Mouse (Mus musculus) mouse trophoblast stem cell (cell line): ENCODE data around the gene Fam131a.
"Not testable (repeated sequence)": the region's sequence is repeated elsewhere in the genome, so short reads cannot be mapped to it uniquely, and the experiment has no call there.

Source experiments
- in situ Hi-C, 2 experiments: fragments of 300-500 bp; cut with MseI, MboI; formaldehyde crosslinking; loops; 2 replicates in 1 of 2; 3 replicates in 1 of 2; pipeline ENCODE4 v1.15.1; 2025

Fam131a gene

GRCm38 (mm10) chr16:20693111-20693701 is at the start of gene Fam131a:
Fam131a (plus strand) TSS chr16:20693241.
- in situ Hi-C loops, result no loop called here

DNA sequence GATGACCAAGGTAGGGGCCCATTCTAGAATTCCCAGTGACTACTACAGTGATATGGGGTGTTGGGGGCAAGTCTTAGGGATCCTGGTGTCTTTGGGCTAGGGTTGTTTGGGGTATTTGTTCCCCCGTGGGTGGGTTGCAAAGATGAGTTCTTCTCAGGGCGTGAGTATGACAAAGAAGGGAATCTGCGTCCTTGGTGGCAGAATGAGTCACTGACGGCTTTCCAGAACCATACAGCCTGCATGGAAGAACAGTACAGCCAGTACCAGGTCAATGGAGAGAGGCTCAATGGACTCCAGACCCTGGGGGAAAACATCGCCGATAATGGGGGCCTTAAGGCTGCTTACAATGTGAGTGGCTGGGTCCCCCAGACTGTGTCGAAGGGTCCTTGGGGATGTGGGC is 49.1 kb upstream of the Fam131a start:
- in situ Hi-C loops, result loop anchor here (10.0 kb wide), 1 partner anchor 139 kb away; no protein-coding TSS in a partner anchor

DNA sequence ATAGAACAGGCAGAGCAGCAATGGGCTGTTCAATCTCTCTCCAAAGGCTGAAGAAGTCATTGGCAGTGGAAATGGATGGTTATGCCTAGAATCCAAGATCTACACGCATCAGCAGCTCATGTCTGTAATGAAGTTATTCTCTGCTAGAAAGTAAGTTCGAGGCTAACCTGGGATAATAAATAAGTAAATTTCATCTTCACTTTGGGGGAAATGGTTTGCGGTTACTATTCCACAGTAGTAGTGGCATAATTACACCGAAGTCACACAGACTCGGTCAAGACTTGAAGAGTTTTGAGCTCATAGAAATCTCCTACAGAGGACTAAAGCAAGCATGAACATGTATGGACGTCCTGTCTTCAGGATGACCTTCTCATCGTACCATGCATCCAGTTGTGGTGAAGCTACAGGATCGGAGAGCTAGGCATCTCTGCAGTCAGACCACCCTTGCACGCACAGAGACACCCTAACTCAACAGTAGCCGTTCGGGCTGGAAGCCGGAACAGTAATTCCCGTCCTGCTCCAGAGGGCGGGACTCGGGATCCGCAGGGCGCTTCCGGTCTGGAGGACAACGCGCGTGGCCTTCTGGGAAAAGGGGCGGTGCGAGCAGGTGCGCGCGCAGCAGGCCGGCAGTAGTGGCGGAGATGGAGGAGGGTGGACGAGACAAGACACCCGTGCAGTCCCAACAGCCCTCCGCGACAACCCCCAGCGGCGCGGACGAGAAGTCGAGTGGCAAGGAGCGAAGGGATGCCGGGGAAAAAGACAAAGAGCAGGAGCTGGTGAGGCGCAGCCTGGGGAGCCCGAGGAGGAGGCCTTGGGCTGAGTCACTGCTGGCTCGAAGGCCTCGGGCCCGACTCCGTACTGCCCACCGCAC is 41.7 kb upstream of the Fam131a start, which contains the start of gene Psmd2:
TSS of gene Psmd2 (plus strand) at position 577 of the 871 bp plus-strand sequence.
- in situ Hi-C loops, result no loop called here

- in situ Hi-C loops, result no loop called here
Observed at GRCm38 (mm10) chr16:20651947-20652310, 41.1 kb upstream of the Fam131a start.

- in situ Hi-C loops, result no loop called here
Observed at GRCm38 (mm10) chr16:20653315-20653714, 39.7 kb upstream of the Fam131a start.

DNA sequence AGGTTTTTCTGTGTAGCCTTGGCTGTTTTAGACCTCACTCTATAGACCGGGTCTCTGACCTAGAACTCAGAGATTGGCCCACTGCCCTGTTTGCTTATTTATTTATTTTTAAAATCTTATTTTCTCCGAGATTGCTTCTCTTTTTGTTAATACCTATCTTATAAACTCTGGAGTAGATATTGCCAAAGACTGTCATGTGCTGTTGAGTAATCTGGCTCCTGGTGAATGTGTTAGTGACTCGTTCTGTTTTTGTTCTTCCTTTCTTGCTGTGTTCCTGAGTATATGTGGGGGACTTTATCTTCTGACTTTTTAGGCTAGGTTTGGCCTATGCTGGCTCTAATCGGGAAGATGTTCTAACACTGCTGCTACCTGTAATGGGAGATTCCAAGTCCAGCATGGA is 35.4 kb upstream of the Fam131a start:
- in situ Hi-C loops, result no loop called here

- in situ Hi-C loops, result not testable (repeated sequence)
Observed at GRCm38 (mm10) chr16:20668013-20668412, 25.0 kb upstream of the Fam131a start, which contains the start of gene Eif4g1. Eif4g1 (plus strand) TSS chr16:20668313.

DNA sequence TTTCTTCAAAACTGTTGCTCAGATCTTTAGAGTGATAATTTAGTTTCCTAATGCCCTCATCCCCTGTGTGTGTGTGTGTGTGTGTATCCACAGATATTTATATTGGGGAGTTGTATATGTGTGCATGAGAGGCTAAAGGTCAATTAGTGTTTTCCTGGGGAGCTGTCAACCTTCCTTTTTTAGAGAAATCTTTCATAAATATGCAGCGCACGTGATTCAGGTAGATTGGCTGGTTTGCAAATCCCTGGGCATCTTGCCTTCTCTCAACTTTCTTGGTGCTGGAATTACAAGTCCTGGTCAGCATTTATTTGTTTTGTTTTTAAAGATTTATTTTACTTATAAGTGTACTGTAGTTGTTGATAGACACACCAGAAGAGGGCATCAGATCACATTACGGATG is 22.8 kb upstream of the Fam131a start:
- in situ Hi-C loops, result no loop called here

DNA sequence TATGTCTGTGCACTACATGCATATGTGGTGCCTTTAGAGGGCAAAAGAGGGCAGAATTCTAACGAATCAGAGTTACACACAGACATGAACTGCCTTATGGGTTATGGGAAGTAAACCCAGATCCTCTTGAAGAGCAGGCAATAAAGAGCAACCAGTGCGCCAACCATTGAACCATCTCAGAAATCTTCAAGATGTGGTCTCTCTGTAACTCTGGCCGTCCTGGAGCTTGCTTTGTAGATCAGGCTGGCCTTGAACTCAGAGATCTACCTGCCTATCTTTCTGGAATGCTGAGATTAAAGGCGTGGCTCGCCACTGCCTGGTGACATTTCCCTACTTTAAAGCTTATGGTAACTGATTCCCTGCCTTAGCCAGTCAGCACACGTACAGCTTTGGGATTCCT is 21.2 kb upstream of the Fam131a start:
- in situ Hi-C loops, result no loop called here

DNA sequence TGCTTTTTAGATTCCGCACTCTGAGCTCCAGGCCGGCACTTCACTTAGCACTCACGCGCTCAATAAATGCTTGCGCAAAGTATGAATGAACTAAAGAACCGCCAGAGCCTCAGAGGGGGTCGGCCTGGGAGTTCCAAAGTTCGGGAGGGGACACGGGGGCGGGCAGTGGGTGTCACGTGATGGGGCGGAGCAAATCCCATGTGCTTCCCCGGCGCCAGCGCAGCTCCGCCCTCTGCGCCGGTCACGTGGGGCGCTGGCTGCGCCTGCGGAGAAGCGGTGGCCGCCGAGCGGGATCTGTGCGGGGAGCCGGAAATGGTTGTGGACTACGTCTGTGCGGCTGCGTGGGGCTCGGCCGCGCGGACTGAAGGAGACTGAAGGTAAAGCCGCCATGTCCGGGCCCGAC is 20.5 kb upstream of the Fam131a start:
- in situ Hi-C loops, result no loop called here

- in situ Hi-C loops, result no loop called here
Observed at GRCm38 (mm10) chr16:20672965-20673705, 19.9 kb upstream of the Fam131a start.

DNA sequence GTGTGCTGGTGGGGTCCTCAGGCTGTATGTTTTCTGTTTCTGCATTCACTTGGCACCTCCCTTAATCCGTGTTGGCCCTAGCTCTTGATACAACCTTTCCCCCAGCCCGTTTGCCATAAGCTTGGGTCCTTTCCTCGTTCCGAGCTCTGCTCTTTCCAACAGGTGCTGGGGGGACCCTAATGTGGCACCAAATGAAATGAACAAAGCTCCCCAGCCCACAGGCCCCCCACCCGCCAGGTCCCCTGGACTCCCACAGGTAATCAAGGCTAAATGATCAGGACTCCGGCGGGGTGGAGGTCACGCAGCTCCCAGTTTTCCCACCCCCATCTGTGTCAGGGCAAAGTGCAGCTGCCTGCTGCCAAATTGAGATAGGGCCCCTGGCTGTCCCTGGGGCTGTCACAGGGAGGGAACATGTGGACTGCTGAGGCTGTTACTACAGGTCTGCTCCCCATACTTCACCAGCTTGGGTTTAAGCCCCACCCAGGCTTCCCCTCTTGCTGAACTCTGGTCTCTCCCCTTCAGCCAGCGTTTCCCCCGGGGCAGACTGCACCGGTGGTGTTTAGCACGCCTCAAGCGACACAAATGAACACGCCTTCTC is 19.2 kb upstream of the Fam131a start:
- in situ Hi-C loops, result no loop called here

DNA sequence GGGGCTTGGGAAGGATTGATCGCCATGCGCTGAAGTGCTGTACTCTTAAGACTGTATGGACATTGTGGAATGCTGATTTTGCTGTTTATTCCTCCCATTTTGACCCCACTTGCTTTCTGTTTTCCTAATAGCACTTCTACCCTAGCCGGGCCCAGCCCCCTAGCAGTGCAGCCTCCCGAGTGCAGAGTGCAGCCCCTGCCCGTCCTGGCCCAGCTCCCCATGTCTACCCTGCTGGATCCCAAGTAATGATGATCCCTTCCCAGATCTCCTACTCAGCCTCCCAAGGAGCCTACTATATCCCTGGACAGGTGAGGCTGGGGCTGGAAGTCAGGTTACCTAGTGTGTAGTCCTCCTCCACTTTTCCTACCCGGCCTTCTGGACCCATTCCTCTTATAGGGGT is 17.8 kb upstream of the Fam131a start:
- in situ Hi-C loops, result no loop called here

- in situ Hi-C loops, result no loop called here
Observed at GRCm38 (mm10) chr16:20676702-20677101, 16.3 kb upstream of the Fam131a start.

DNA sequence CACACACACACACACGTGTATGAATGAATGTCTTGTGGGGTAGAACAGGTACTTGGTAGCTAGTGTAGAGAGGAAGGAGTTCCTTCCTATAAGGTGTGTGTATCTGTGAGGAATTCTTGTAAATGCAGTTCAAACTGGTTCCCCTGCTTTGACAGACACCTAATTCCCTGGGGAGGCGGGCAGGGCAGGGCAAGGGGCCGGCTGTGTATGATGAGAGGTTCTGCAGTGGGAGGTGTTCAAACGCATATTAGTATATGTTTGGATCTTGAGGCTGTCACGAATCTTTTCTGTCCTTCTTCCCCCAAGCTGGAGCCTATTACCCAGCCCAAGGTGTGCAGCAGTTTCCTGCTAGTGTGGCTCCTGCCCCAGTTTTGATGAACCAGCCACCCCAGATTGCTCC is 15.7 kb upstream of the Fam131a start:
- in situ Hi-C loops, result no loop called here

DNA sequence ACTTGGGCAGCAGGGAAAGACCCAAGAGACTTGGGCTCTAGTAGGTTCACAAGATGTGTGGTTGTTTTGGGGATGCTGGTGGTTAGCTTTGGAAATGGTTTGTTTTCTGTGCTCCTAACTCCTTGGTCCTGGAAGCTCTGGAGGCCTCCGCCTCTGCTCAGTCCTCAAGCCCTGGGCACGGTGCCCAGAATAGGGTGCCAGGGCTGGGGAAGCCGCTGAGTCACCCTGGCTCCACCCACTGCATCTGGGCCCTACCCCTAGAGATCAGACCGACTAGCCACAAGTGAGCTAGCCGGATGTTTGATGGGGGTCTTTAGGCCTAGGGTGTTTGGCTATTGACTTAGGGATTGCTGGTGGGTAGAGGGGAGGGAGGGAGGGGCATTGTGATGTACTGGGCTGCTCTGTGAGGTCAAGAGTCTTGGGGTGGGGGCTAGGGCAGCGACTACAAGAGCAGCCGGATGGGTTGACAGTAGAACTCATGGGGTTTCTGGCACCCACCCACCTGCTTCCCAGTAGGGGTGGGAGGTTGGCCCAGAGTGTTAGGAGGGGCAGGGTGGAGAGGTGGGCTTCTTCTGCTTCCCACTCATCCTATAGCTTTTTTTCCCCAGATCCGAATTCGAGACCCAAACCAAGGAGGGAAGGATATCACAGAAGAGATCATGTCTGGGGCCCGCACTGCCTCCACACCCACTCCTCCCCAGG is 14.9 kb upstream of the Fam131a start:
- in situ Hi-C loops, result no loop called here

GRCm38 (mm10) chr16:20690774-20691173 is 2.3 kb upstream of the Fam131a start:
- in situ Hi-C loops, result no loop called here

GRCm38 (mm10) chr16:20691617-20692016 is 1.4 kb upstream of the Fam131a start:
- in situ Hi-C loops, result no loop called here

- in situ Hi-C loops, result no loop called here
Observed at GRCm38 (mm10) chr16:20692241-20692965, 638 bp upstream of the Fam131a start.

GRCm38 (mm10) chr16:20694781-20695180 is 1.7 kb downstream of the Fam131a start:
- in situ Hi-C loops, result no loop called here
